Mouse (Mus musculus): ENCODE results near the gene Bcl11a. TPM values are rescaled to one million over a fixed set of nuclear protein-coding genes. Genes with fewer than 3 reads are reported as not detected.

Gene Bcl11a
- polyA plus RNA-seq, 1 experiment from 2014 or later, result 107 TPM

DNA sequence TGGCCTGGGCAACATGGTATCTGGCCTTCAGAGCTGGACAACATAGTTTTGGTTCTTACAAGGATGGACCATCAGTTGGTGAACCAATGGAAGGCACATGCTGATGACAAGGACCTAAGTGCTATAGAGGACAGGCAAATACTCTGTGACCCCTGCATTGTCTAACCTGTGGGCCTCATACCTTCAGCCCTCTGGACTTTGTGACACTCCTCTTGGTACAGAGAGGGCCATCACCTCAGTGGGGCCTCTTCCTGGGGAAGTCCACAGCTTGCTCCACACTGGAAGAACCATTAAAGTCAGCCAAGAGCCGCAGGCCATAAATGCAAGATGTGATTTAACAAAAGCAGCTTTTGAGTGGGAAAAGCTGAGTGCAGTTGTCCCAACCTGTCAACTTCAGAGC is 68.6 kb downstream of the Bcl11a start:
- H3K9me3 ChIP-seq (replicated peaks; ENCODE audit: control insufficient read depth, low read length, poor library complexity, severe bottlenecking), result no peaks in the 10 kb centered on the region
- H3K4me1 ChIP-seq (ENCODE audit: control insufficient read depth, insufficient read depth, low read length), result no peaks in the 10 kb centered on the region; the same call in 1 of the 2 replicates

DNA sequence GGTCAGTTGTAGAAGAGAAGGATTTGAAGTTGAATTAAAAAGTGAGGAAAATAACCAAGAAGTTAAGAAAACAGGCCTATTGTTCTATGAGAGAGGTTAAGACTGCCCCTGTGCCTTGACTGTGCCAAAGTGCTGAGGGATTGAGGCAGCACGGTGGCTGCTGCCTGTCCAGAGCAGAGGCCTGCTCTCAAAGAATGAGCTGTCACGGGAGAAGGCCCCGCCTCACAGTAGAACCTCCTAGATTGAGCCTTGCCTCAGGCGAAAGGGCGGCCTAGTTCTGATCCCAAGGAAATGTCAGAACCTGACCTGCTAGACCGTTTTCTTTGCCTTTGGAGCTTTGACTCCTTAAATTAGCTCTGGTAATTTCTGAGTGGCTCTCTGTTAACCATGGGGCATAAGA is 69.8 kb downstream of the Bcl11a start:
- WGBS, result 83% methylated on average over 6 of the region's 6 CpGs
- Histone ChIP-seq H3K4me3 (ENCODE audit: low read depth, low read length) (no peak overlapping the region), H3K9me3 (replicated peaks; ENCODE audit: control insufficient read depth, low read length, poor library complexity, severe bottlenecking) (no peaks in the 10 kb centered on the region), H3K4me1 (ENCODE audit: control insufficient read depth, insufficient read depth, low read length) (no peaks in the 10 kb centered on the region; the same call in 1 of the 2 replicates), H3K9ac (ENCODE audit: low read depth, low read length) (no peak overlapping the region), H3K27ac (ENCODE audit: low read length) (no peak overlapping the region), H3K36me3 (ENCODE audit: control insufficient read depth, insufficient read depth, low read length) (no peaks in the 10 kb centered on the region), H3K4me2 (ENCODE audit: low read length) (no peak overlapping the region), H3K27me3 (ENCODE audit: control insufficient read depth, insufficient read depth, low read depth, low read length) (no peaks in the 10 kb centered on the region)
- ATAC-seq, result no peak

More for the DNA sequence above, 68.6 kb downstream of the Bcl11a start:
- no peak for ATAC-seq
- Histone ChIP-seq H3K4me2 (ENCODE audit: low read length) (no peak overlapping the region), H3K36me3 (ENCODE audit: control insufficient read depth, insufficient read depth, low read length) (no peaks in the 10 kb centered on the region), H3K27ac (ENCODE audit: low read length) (no peak overlapping the region), H3K27me3 (ENCODE audit: control insufficient read depth, insufficient read depth, low read depth, low read length) (no peaks in the 10 kb centered on the region), H3K9ac (ENCODE audit: low read depth, low read length) (no peak overlapping the region), H3K4me3 (ENCODE audit: low read depth, low read length) (no peak overlapping the region)
- 100% methylated on average over 1 of the region's 1 CpGs for WGBS

DNA sequence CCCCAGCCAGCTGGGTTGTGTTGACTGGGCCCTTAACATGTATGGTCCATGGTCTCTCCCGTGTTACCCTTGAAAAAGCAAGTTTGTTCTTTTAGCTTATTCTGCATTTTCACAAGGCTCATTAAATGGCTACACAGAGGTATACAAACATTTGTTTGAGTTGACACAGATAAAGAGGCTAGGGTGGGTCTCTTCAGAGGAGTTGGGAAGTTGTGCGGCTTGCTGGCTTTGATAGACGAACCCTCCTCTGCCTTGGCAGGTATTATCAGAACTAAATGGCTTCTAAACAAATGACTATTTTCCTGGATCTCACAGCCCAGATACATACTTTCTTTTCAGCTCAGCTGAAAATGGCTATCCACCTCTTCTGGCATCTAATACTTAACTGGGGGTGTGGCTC is 70.7 kb downstream of the Bcl11a start:
- no peaks in the 10 kb centered on the region for H3K4me1 ChIP-seq (ENCODE audit: control insufficient read depth, insufficient read depth, low read length)
- WGBS, result 91% methylated on average over 3 of the region's 3 CpGs
- H3K27me3 ChIP-seq (ENCODE audit: control insufficient read depth, insufficient read depth, low read depth, low read length), result no peaks in the 10 kb centered on the region
- H3K36me3 ChIP-seq (ENCODE audit: control insufficient read depth, insufficient read depth, low read length), result no peaks in the 10 kb centered on the region
- no peaks in the 10 kb centered on the region for H3K9me3 ChIP-seq (replicated peaks; ENCODE audit: control insufficient read depth, low read length, poor library complexity, severe bottlenecking)
- no peak overlapping the region for H3K9ac ChIP-seq (ENCODE audit: low read depth, low read length)
- ATAC-seq, result no peak
- H3K4me2 ChIP-seq (ENCODE audit: low read length), result no peak overlapping the region
- no peak overlapping the region for H3K27ac ChIP-seq (ENCODE audit: low read length)
- no peak overlapping the region for H3K4me3 ChIP-seq (ENCODE audit: low read depth, low read length)

- ATAC-seq, result no peak
- 77% methylated on average over 9 of the region's 9 CpGs for WGBS
Measured at GRCm38 (mm10) chr11:24149462-24150220, 71.8 kb downstream of the Bcl11a start.

DNA sequence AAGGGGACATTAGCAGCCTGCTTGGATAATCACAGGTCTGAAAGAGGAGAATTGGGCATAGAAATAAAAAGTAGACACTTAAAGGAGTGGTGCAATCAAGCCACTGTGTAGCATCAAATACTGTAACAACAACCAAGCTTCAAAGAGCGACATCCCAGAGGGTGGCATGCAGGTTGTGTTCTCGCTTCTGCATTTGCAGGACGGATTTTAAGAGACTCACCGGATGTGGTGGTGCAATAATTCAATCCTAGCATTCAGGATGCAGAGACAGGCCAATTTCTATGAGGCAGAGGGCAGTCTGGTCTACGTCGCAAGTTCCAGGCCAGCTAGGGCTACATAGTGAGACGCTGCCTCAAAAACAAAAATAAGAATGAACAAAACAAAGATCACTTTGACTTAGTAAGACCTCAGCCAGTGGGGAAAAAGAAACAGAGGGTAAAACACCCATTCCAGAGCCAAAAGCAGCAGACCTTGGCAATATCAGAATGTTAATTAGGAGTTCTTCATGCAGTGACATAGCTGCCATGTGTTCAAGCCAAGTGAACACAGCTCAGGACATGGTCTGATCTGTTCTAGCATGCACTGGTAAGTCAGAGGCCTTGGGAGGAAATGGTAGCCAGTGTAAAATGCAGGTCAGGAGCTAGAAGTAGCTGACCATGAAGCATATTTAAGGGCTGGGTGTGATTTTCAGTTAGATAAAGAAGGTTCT is 74.4 kb downstream of the Bcl11a start:
- H3K4me1 ChIP-seq (ENCODE audit: control insufficient read depth, insufficient read depth, low read length), result peaks cover 7% of the 10 kb centered on the region; the same call in 1 of the 2 replicates
- whole genome bisulfite sequencing, result 92% methylated on average over 7 of the region's 7 CpGs
- no peaks in the 10 kb centered on the region for H3K9me3 ChIP-seq (replicated peaks; ENCODE audit: control insufficient read depth, low read length, poor library complexity, severe bottlenecking)
- no peak overlapping the region for H3K9ac ChIP-seq (ENCODE audit: low read depth, low read length)
- no peak overlapping the region for H3K4me2 ChIP-seq (ENCODE audit: low read length)
- no peak for ATAC-seq
- H3K4me3 ChIP-seq (ENCODE audit: low read depth, low read length), result no peak overlapping the region
- no peak overlapping the region for H3K27ac ChIP-seq (ENCODE audit: low read length)
- H3K27me3 ChIP-seq (ENCODE audit: control insufficient read depth, insufficient read depth, low read depth, low read length), result no peaks in the 10 kb centered on the region
- H3K36me3 ChIP-seq (ENCODE audit: control insufficient read depth, insufficient read depth, low read length), result no peaks in the 10 kb centered on the region

More at GRCm38 (mm10) chr11:24149462-24150220, 71.8 kb downstream of the Bcl11a start:
- Histone ChIP-seq H3K27ac (ENCODE audit: low read length) (no peak overlapping the region), H3K27me3 (ENCODE audit: control insufficient read depth, insufficient read depth, low read depth, low read length) (no peaks in the 10 kb centered on the region), H3K9ac (ENCODE audit: low read depth, low read length) (no peak overlapping the region), H3K4me1 (ENCODE audit: control insufficient read depth, insufficient read depth, low read length) (peaks cover 4% of the 10 kb centered on the region; the same call in 1 of the 2 replicates), H3K36me3 (ENCODE audit: control insufficient read depth, insufficient read depth, low read length) (no peaks in the 10 kb centered on the region), H3K9me3 (replicated peaks; ENCODE audit: control insufficient read depth, low read length, poor library complexity, severe bottlenecking) (no peaks in the 10 kb centered on the region), H3K4me3 (ENCODE audit: low read depth, low read length) (no peak overlapping the region), H3K4me2 (ENCODE audit: low read length) (no peak overlapping the region)

GRCm38 (mm10) chr11:24153049-24153448 is 75.2 kb downstream of the Bcl11a start:
- Histone ChIP-seq H3K36me3 (ENCODE audit: control insufficient read depth, insufficient read depth, low read length) (no peaks in the 10 kb centered on the region), H3K4me2 (ENCODE audit: low read length) (no peak overlapping the region), H3K4me3 (ENCODE audit: low read depth, low read length) (no peak overlapping the region), H3K27ac (ENCODE audit: low read length) (no peak overlapping the region), H3K4me1 (ENCODE audit: control insufficient read depth, insufficient read depth, low read length) (peaks cover 10% of the 10 kb centered on the region; the same call in 1 of the 2 replicates), H3K27me3 (ENCODE audit: control insufficient read depth, insufficient read depth, low read depth, low read length) (no peaks in the 10 kb centered on the region), H3K9me3 (replicated peaks; ENCODE audit: control insufficient read depth, low read length, poor library complexity, severe bottlenecking) (no peaks in the 10 kb centered on the region), H3K9ac (ENCODE audit: low read depth, low read length) (no peak overlapping the region)
- ATAC-seq, result no peak; the same call in 1 of the 2 replicates
- 55% methylated on average over 10 of the region's 10 CpGs for WGBS

- Histone ChIP-seq H3K27ac (ENCODE audit: low read length) (no peak overlapping the region), H3K36me3 (ENCODE audit: control insufficient read depth, insufficient read depth, low read length) (no peaks in the 10 kb centered on the region), H3K4me1 (ENCODE audit: control insufficient read depth, insufficient read depth, low read length) (peaks cover 33% of the 10 kb centered on the region), H3K4me2 (ENCODE audit: low read length) (no peak overlapping the region), H3K9me3 (replicated peaks; ENCODE audit: control insufficient read depth, low read length, poor library complexity, severe bottlenecking) (no peaks in the 10 kb centered on the region), H3K9ac (ENCODE audit: low read depth, low read length) (no peak overlapping the region), H3K27me3 (ENCODE audit: control insufficient read depth, insufficient read depth, low read depth, low read length) (no peaks in the 10 kb centered on the region), H3K4me3 (ENCODE audit: low read depth, low read length) (no peak overlapping the region)
- ATAC-seq, result no peak
- 56% methylated on average over 9 of the region's 9 CpGs for WGBS
Measured at GRCm38 (mm10) chr11:24158026-24158425, 80.2 kb downstream of the Bcl11a start.

GRCm38 (mm10) chr11:24159656-24160055 is 81.8 kb downstream of the Bcl11a start:
- Histone ChIP-seq H3K36me3 (ENCODE audit: control insufficient read depth, insufficient read depth, low read length) (peaks cover 14% of the 10 kb centered on the region; the same call in 1 of the 2 replicates), H3K27me3 (ENCODE audit: control insufficient read depth, insufficient read depth, low read depth, low read length) (no peaks in the 10 kb centered on the region), H3K9me3 (replicated peaks; ENCODE audit: control insufficient read depth, low read length, poor library complexity, severe bottlenecking) (no peaks in the 10 kb centered on the region), H3K27ac (ENCODE audit: low read length) (no peak overlapping the region), H3K4me3 (ENCODE audit: low read depth, low read length) (no peak overlapping the region), H3K9ac (ENCODE audit: low read depth, low read length) (no peak overlapping the region), H3K4me1 (ENCODE audit: control insufficient read depth, insufficient read depth, low read length) (peaks cover 30% of the 10 kb centered on the region), H3K4me2 (ENCODE audit: low read length) (no peak overlapping the region)
- no peak for ATAC-seq
- WGBS, result 82% methylated on average over 2 of the region's 2 CpGs

DNA sequence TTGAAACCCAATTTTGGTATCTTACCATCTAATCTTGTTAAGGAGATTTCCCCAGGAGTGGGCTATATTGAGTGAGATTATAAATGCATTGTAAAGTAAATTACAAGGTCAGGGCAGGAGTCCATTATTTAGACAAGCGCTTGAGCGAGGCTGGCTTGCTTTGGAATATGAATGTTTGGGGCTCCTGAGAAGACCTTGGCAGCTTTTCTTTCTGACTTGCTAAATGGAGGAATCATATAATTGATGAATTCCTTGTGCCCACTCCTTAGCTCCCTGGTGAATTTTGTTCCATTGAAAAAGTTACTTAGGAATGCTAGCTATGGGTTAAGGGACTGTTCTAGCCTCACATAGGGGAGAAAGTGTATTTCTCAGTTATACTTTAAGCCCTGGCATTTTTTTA is 83.6 kb downstream of the Bcl11a start:
- Histone ChIP-seq H3K4me2 (ENCODE audit: low read length) (no peak overlapping the region), H3K36me3 (ENCODE audit: control insufficient read depth, insufficient read depth, low read length) (peaks cover 15% of the 10 kb centered on the region; the same call in 1 of the 2 replicates), H3K27me3 (ENCODE audit: control insufficient read depth, insufficient read depth, low read depth, low read length) (no peaks in the 10 kb centered on the region), H3K9ac (ENCODE audit: low read depth, low read length) (no peak overlapping the region), H3K4me3 (ENCODE audit: low read depth, low read length) (no peak overlapping the region), H3K9me3 (replicated peaks; ENCODE audit: control insufficient read depth, low read length, poor library complexity, severe bottlenecking) (no peaks in the 10 kb centered on the region), H3K27ac (ENCODE audit: low read length) (no peak overlapping the region), H3K4me1 (ENCODE audit: control insufficient read depth, insufficient read depth, low read length) (peaks cover 30% of the 10 kb centered on the region)
- ATAC-seq, result no peak
- 31% methylated on average over 2 of the region's 2 CpGs for WGBS

Data from midbrain, embryonic 16.5 days (tissue).